Mouse (Mus musculus): Measurements from ENCODE around the gene Ppil2. TPM values are rescaled to one million over a fixed set of nuclear protein-coding genes. Genes with fewer than 3 reads are reported as not detected.

The Ppil2 gene
- polyA plus RNA-seq, 1 experiment from 2014 or later, result 126 TPM

GRCm38 (mm10) chr16:17062338-17062737, 48.7 kb downstream of the Ppil2 start:
- no peaks in the 10 kb centered on the region for H3K4me1 ChIP-seq (replicated peaks; ENCODE audit: control insufficient read depth, insufficient read depth, low read length)
- ATAC-seq (replicated peaks; ENCODE audit: low FRiP score, low TSS enrichment, low read depth) (no peak), DNase-seq (ENCODE audit: low spot score) (no peak)
- H3K27me3 ChIP-seq (replicated peaks; ENCODE audit: control insufficient read depth, insufficient read depth, low read length), result no peaks in the 10 kb centered on the region
- H3K4me3 ChIP-seq (ENCODE audit: low read depth, low read length), result no peak overlapping the region
- H3K4me2 ChIP-seq (ENCODE audit: low read length), result no peak overlapping the region
- H3K36me3 ChIP-seq (ENCODE audit: control insufficient read depth, insufficient read depth, low read length), result no peaks in the 10 kb centered on the region
- H3K9me3 ChIP-seq (ENCODE audit: control insufficient read depth, low read length), result no peaks in the 10 kb centered on the region
- 53% methylated on average over 1 of the region's 1 CpGs for WGBS
- H3K27ac ChIP-seq (ENCODE audit: low read depth), result no peak overlapping the region
- no peak overlapping the region for H3K9ac ChIP-seq (ENCODE audit: low read length)

- WGBS, result 79% methylated on average over 3 of the region's 3 CpGs
- Histone ChIP-seq H3K9me3 (ENCODE audit: control insufficient read depth, low read length) (no peaks in the 10 kb centered on the region), H3K9ac (ENCODE audit: low read length) (no peak overlapping the region), H3K27ac (ENCODE audit: low read depth) (no peak overlapping the region), H3K4me1 (replicated peaks; ENCODE audit: control insufficient read depth, insufficient read depth, low read length) (no peaks in the 10 kb centered on the region), H3K36me3 (ENCODE audit: control insufficient read depth, insufficient read depth, low read length) (no peaks in the 10 kb centered on the region), H3K4me3 (ENCODE audit: low read depth, low read length) (no peak overlapping the region), H3K4me2 (ENCODE audit: low read length) (no peak overlapping the region), H3K27me3 (replicated peaks; ENCODE audit: control insufficient read depth, insufficient read depth, low read length) (no peaks in the 10 kb centered on the region)
- DNase-seq (ENCODE audit: low spot score) (no peak), ATAC-seq (replicated peaks; ENCODE audit: low FRiP score, low TSS enrichment, low read depth) (no peak)
Observed at GRCm38 (mm10) chr16:17055584-17055983, 55.5 kb downstream of the Ppil2 start.

GRCm38 (mm10) chr16:17053903-17054302, 57.2 kb downstream of the Ppil2 start:
- peaks cover 6% of the 10 kb centered on the region; the same call in 1 of the 2 replicates for H3K36me3 ChIP-seq (ENCODE audit: control insufficient read depth, insufficient read depth, low read length)
- ATAC-seq (replicated peaks; ENCODE audit: low FRiP score, low TSS enrichment, low read depth), result no peak
- 81% methylated on average over 3 of the region's 3 CpGs for WGBS

GRCm38 (mm10) chr16:17052087-17052486, 59.0 kb downstream of the Ppil2 start:
- ATAC-seq (replicated peaks; ENCODE audit: low FRiP score, low TSS enrichment, low read depth) (peak; percentile 40; the same call in 1 of the 2 replicates), DNase-seq (ENCODE audit: low spot score) (no peak)
- H3K4me1 ChIP-seq (replicated peaks; ENCODE audit: control insufficient read depth, insufficient read depth, low read length), result no peaks in the 10 kb centered on the region
- H3K9me3 ChIP-seq (ENCODE audit: control insufficient read depth, low read length), result no peaks in the 10 kb centered on the region
- no peak overlapping the region for H3K4me2 ChIP-seq (ENCODE audit: low read length)
- no peak overlapping the region for H3K4me3 ChIP-seq (ENCODE audit: low read depth, low read length)
- WGBS, result 78% methylated on average over 7 of the region's 7 CpGs
- no peaks in the 10 kb centered on the region for H3K27me3 ChIP-seq (replicated peaks; ENCODE audit: control insufficient read depth, insufficient read depth, low read length)
- no peak overlapping the region for H3K27ac ChIP-seq (ENCODE audit: low read depth)
- H3K36me3 ChIP-seq (ENCODE audit: control insufficient read depth, insufficient read depth, low read length), result peaks cover 22% of the 10 kb centered on the region
- no peak overlapping the region for H3K9ac ChIP-seq (ENCODE audit: low read length)

More at GRCm38 (mm10) chr16:17053903-17054302, 57.2 kb downstream of the Ppil2 start:
- H3K4me3 ChIP-seq (ENCODE audit: low read depth, low read length), result no peak overlapping the region
- no peak overlapping the region for H3K27ac ChIP-seq (ENCODE audit: low read depth)
- no peak overlapping the region for H3K9ac ChIP-seq (ENCODE audit: low read length)
- H3K4me1 ChIP-seq (replicated peaks; ENCODE audit: control insufficient read depth, insufficient read depth, low read length), result no peaks in the 10 kb centered on the region
- no peak overlapping the region for H3K4me2 ChIP-seq (ENCODE audit: low read length)
- H3K9me3 ChIP-seq (ENCODE audit: control insufficient read depth, low read length), result no peaks in the 10 kb centered on the region
- DNase-seq (ENCODE audit: low spot score), result no peak
- no peaks in the 10 kb centered on the region for H3K27me3 ChIP-seq (replicated peaks; ENCODE audit: control insufficient read depth, insufficient read depth, low read length)

GRCm38 (mm10) chr16:17049886-17050285, 61.2 kb downstream of the Ppil2 start:
- H3K36me3 ChIP-seq (ENCODE audit: control insufficient read depth, insufficient read depth, low read length), result peaks cover 39% of the 10 kb centered on the region
- no peak overlapping the region for H3K4me2 ChIP-seq (ENCODE audit: low read length)
- WGBS, result 93% methylated on average over 1 of the region's 1 CpGs
- no peaks in the 10 kb centered on the region for H3K4me1 ChIP-seq (replicated peaks; ENCODE audit: control insufficient read depth, insufficient read depth, low read length)
- H3K4me3 ChIP-seq (ENCODE audit: low read depth, low read length), result no peak overlapping the region
- no peak overlapping the region for H3K9ac ChIP-seq (ENCODE audit: low read length)
- no peak overlapping the region for H3K27ac ChIP-seq (ENCODE audit: low read depth)
- ATAC-seq (replicated peaks; ENCODE audit: low FRiP score, low TSS enrichment, low read depth) (no peak), DNase-seq (ENCODE audit: low spot score) (no peak)
- H3K9me3 ChIP-seq (ENCODE audit: control insufficient read depth, low read length), result no peaks in the 10 kb centered on the region
- no peaks in the 10 kb centered on the region for H3K27me3 ChIP-seq (replicated peaks; ENCODE audit: control insufficient read depth, insufficient read depth, low read length)

GRCm38 (mm10) chr16:17045287-17045686, 65.8 kb downstream of the Ppil2 start:
- peaks cover 77% of the 10 kb centered on the region for H3K36me3 ChIP-seq (ENCODE audit: control insufficient read depth, insufficient read depth, low read length)
- WGBS, result 67% methylated on average over 3 of the region's 3 CpGs
- no peaks in the 10 kb centered on the region for H3K9me3 ChIP-seq (ENCODE audit: control insufficient read depth, low read length)
- no peak overlapping the region for H3K4me3 ChIP-seq (ENCODE audit: low read depth, low read length)
- ATAC-seq (replicated peaks; ENCODE audit: low FRiP score, low TSS enrichment, low read depth) (no peak), DNase-seq (ENCODE audit: low spot score) (no peak)
- H3K27ac ChIP-seq (ENCODE audit: low read depth), result no peak overlapping the region
- no peaks in the 10 kb centered on the region for H3K27me3 ChIP-seq (replicated peaks; ENCODE audit: control insufficient read depth, insufficient read depth, low read length)
- no peak overlapping the region for H3K4me2 ChIP-seq (ENCODE audit: low read length)
- H3K4me1 ChIP-seq (replicated peaks; ENCODE audit: control insufficient read depth, insufficient read depth, low read length), result no peaks in the 10 kb centered on the region
- H3K9ac ChIP-seq (ENCODE audit: low read length), result no peak overlapping the region

- Histone ChIP-seq H3K36me3 (ENCODE audit: control insufficient read depth, insufficient read depth, low read length) (peaks cover 82% of the 10 kb centered on the region), H3K4me1 (replicated peaks; ENCODE audit: control insufficient read depth, insufficient read depth, low read length) (no peaks in the 10 kb centered on the region)
Observed at GRCm38 (mm10) chr16:17044320-17044719, 66.7 kb downstream of the Ppil2 start.

GRCm38 (mm10) chr16:17041417-17041816, 69.6 kb downstream of the Ppil2 start:
- H3K9me3 ChIP-seq (ENCODE audit: control insufficient read depth, low read length), result no peaks in the 10 kb centered on the region
- H3K4me2 ChIP-seq (ENCODE audit: low read length), result no peak overlapping the region
- no peak overlapping the region for H3K27ac ChIP-seq (ENCODE audit: low read depth)
- H3K27me3 ChIP-seq (replicated peaks; ENCODE audit: control insufficient read depth, insufficient read depth, low read length), result no peaks in the 10 kb centered on the region
- no peak overlapping the region for H3K9ac ChIP-seq (ENCODE audit: low read length)
- no peak overlapping the region for H3K4me3 ChIP-seq (ENCODE audit: low read depth, low read length)
- no peak for ATAC-seq (replicated peaks; ENCODE audit: low FRiP score, low TSS enrichment, low read depth)
- WGBS, result 95% methylated on average over 1 of the region's 1 CpGs
- no peak for DNase-seq (ENCODE audit: low spot score)
- H3K4me1 ChIP-seq (replicated peaks; ENCODE audit: control insufficient read depth, insufficient read depth, low read length), result no peaks in the 10 kb centered on the region
- peaks cover 91% of the 10 kb centered on the region for H3K36me3 ChIP-seq (ENCODE audit: control insufficient read depth, insufficient read depth, low read length)

More at GRCm38 (mm10) chr16:17044320-17044719, 66.7 kb downstream of the Ppil2 start:
- ATAC-seq (replicated peaks; ENCODE audit: low FRiP score, low TSS enrichment, low read depth), result no peak
- Histone ChIP-seq H3K27ac (ENCODE audit: low read depth) (no peak overlapping the region), H3K9me3 (ENCODE audit: control insufficient read depth, low read length) (no peaks in the 10 kb centered on the region), H3K27me3 (replicated peaks; ENCODE audit: control insufficient read depth, insufficient read depth, low read length) (no peaks in the 10 kb centered on the region), H3K4me2 (ENCODE audit: low read length) (no peak overlapping the region), H3K9ac (ENCODE audit: low read length) (no peak overlapping the region), H3K4me3 (ENCODE audit: low read depth, low read length) (no peak overlapping the region)
- no peak for DNase-seq (ENCODE audit: low spot score)
- WGBS, result 91% methylated on average over 3 of the region's 3 CpGs

GRCm38 (mm10) chr16:17040716-17041115, 70.3 kb downstream of the Ppil2 start:
- ATAC-seq (replicated peaks; ENCODE audit: low FRiP score, low TSS enrichment, low read depth) (no peak), DNase-seq (ENCODE audit: low spot score) (no peak)
- 96% methylated on average over 3 of the region's 3 CpGs for WGBS

More at GRCm38 (mm10) chr16:17040716-17041115, 70.3 kb downstream of the Ppil2 start:
- Histone ChIP-seq H3K27ac (ENCODE audit: low read depth) (no peak overlapping the region), H3K27me3 (replicated peaks; ENCODE audit: control insufficient read depth, insufficient read depth, low read length) (no peaks in the 10 kb centered on the region), H3K9me3 (ENCODE audit: control insufficient read depth, low read length) (no peaks in the 10 kb centered on the region), H3K36me3 (ENCODE audit: control insufficient read depth, insufficient read depth, low read length) (peaks cover 91% of the 10 kb centered on the region), H3K4me1 (replicated peaks; ENCODE audit: control insufficient read depth, insufficient read depth, low read length) (no peaks in the 10 kb centered on the region), H3K4me3 (ENCODE audit: low read depth, low read length) (no peak overlapping the region), H3K9ac (ENCODE audit: low read length) (no peak overlapping the region), H3K4me2 (ENCODE audit: low read length) (no peak overlapping the region)
